Mouse (Mus musculus): ENCODE measurements around the gene Rbpjl.

DNA sequence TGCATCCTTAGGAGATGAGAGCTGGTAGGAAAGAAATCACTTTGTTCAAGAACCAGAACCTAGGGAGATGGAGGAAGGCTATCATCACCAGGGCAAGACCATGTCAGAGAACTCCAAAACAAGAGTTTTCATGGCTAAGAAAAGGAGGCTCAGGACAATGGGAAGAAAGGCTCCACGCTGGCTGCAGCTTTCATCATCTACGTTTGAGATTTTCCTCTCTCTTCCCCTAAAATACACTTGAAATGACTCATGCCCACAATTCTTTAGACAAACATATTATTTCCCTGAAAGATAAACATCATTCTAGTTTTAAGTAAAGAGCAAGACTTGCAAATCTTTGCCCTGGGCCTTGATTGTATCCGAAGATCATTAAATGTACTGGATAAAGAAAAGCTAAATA lies 31.6 kb upstream of the Rbpjl start:
- no peak for TF ChIP-seq CTCF (IDR thresholded peaks at IDR 0.05; ENCODE audit: low read depth, low read length)
- TF ChIP-seq TAL1 (conservative IDR thresholded peaks at IDR 0.05; ENCODE audit: low read depth, low read length) = no peak

Data from G1E (cell line).